Mouse (Mus musculus): ENCODE measurements around the gene Slc9a7.

DNA sequence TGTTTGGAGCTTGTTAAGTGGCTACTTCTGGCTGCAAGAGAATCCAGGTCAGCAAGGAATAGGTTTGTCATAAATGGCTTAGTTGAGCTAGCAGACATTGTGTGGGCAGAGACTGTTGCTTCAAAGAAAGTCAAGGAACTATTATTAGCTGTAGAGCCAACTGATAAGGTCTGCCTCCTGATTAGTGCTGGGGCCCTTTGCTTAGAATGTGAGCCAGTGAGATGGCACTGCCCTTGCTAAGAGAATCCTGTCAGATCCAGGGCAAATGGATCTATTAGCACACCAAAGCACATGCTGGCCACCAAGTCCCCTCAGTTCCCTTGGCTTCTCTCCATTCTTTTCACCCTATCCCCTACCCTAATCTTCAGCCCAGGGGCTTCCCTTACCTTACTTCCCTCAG is 14.3 kb upstream of the Slc9a7 start:
- TF ChIP-seq POLR2A (IDR thresholded peaks at IDR 0.05; ENCODE audit: borderline replicate concordance, low read depth, low read length) (no peak), CTCF (IDR thresholded peaks at IDR 0.05; ENCODE audit: low read depth, low read length) (no peak)
